Mouse (Mus musculus) left cerebral cortex, postnatal 4 days (tissue): ENCODE results near the gene Smo. TPM values are rescaled to one million over a fixed set of nuclear protein-coding genes. Genes with fewer than 3 reads are reported as not detected.

Source experiments
- DNase-seq: peaks from one replicate; pipeline ENCODE4 v3.0.0-alpha.2; 2022
- intact Hi-C: fragments of 180-260 bp; cut with DNase I; formaldehyde crosslinking; loops from one replicate; pipeline ENCODE4 v1.15.1; 2025
- total RNA-seq, 2 experiments: library from RNA; stranded (reverse); gene quantifications; 2 replicates each; pipeline ENCODE4 v1.2.3; 2021

Gene Smo
- total RNA-seq, 2 experiments from 2014 or later: 14.6 to 16.2 TPM

GRCm38 (mm10) chr6:29772236-29772635, 36.9 kb downstream of the Smo start:
- intact Hi-C loops: no loop called here
- no peak for DNase-seq

- no peak for DNase-seq
- intact Hi-C loops: no loop called here
These were observed 38.9 kb downstream of the Smo start for GRCm38 (mm10) chr6:29774161-29774560.

GRCm38 (mm10) chr6:29775609-29776008, 40.3 kb downstream of the Smo start:
- DNase-seq: peak; percentile 60
- intact Hi-C loops: no loop called here

- intact Hi-C loops: no loop called here
- DNase-seq: no peak
These were observed 41.4 kb downstream of the Smo start for GRCm38 (mm10) chr6:29776542-29777237.

- no peak for DNase-seq
- intact Hi-C loops: no loop called here
These were observed 41.9 kb downstream of the Smo start for GRCm38 (mm10) chr6:29777238-29777555.

GRCm38 (mm10) chr6:29780082-29780481, 44.8 kb downstream of the Smo start:
- DNase-seq: no peak
- intact Hi-C loops: no loop called here

GRCm38 (mm10) chr6:29780571-29780970, 45.3 kb downstream of the Smo start:
- intact Hi-C loops: no loop called here
- DNase-seq: no peak

- DNase-seq: no peak
- intact Hi-C loops: no loop called here
These were observed 46.9 kb downstream of the Smo start for GRCm38 (mm10) chr6:29782239-29782638.

GRCm38 (mm10) chr6:29783960-29784359, 48.7 kb downstream of the Smo start:
- intact Hi-C loops: no loop called here
- no peak for DNase-seq

- DNase-seq: no peak
These were observed 49.2 kb downstream of the Smo start for GRCm38 (mm10) chr6:29784413-29785021.

GRCm38 (mm10) chr6:29785759-29786158, 50.5 kb downstream of the Smo start:
- intact Hi-C loops: no loop called here
- no peak for DNase-seq

More at GRCm38 (mm10) chr6:29784413-29785021, 49.2 kb downstream of the Smo start:
- intact Hi-C loops: no loop called here

GRCm38 (mm10) chr6:29788779-29789350, 53.6 kb downstream of the Smo start:
- no peak for DNase-seq
- intact Hi-C loops: no loop called here

- intact Hi-C loops: no loop called here
- no peak for DNase-seq
These were observed 54.9 kb downstream of the Smo start for GRCm38 (mm10) chr6:29790014-29790698.

GRCm38 (mm10) chr6:29793520-29793919, 58.2 kb downstream of the Smo start:
- intact Hi-C loops: no loop called here
- no peak for DNase-seq

GRCm38 (mm10) chr6:29794582-29794981, 59.3 kb downstream of the Smo start:
- no peak for DNase-seq
- intact Hi-C loops: no loop called here

GRCm38 (mm10) chr6:29802979-29803378, 67.7 kb downstream of the Smo start:
- no peak for DNase-seq
- intact Hi-C loops: no loop called here

- DNase-seq: no peak
- intact Hi-C loops: no loop called here
These were observed 68.7 kb downstream of the Smo start for GRCm38 (mm10) chr6:29804006-29804405.

GRCm38 (mm10) chr6:29805381-29805780, 70.1 kb downstream of the Smo start:
- intact Hi-C loops: no loop called here

More at GRCm38 (mm10) chr6:29805381-29805780, 70.1 kb downstream of the Smo start:
- DNase-seq: no peak
